Comparison of ENCODE assay signal across 9 mouse cellular contexts in the genomic region with DNA sequence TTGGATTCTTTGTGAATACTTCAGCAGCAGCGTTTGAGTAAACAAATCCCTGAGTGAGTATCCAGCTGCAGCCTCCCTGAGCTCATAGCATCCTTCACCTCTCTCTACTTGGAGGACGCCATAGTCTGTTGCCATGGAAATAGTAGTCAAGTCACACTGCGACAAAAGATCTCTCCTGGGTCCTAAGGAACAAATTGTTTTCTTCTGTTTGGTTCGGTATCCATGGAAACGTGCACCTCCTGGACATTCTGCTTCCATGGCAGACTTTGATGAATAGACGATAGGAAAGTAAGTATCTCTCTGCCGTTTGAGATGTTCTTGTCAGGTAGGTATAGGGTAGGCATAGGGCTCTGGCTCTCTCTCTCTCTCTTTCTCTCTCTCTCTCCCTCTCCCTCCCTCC.
DNase-seq lines count a peak whose midpoint lies in the region; ATAC-seq and TF ChIP-seq lines count a peak whose summit lies in the region.
"Had no signal": no experiment of that assay in that cellular context is flagged by ENCODE, and none has a peak within 500 bp of the region (broad histone marks: within the 10 kb centered on the region; RNA-seq: fewer than 3 reads in every experiment).

No protein-coding gene starts in this region.

- ATAC-seq in intestine, embryonic 14.5 days (replicated peaks; ENCODE audit: low FRiP score, low TSS enrichment, low read depth), result no peak
- no peak for ATAC-seq in intestine, embryonic 16.5 days
- ATAC-seq in midbrain, embryonic 16.5 days, result peak; percentile 71

- WGBS in intestine, embryonic 14.5 days, result 37% methylated on average over 7 of the region's 7 CpGs
- 38% methylated on average over 7 of the region's 7 CpGs for WGBS in intestine, embryonic 16.5 days
- WGBS in hindbrain, embryonic 10.5 days, result 31% methylated on average over 7 of the region's 7 CpGs
- WGBS in midbrain, embryonic 16.5 days, result 7% methylated on average over 7 of the region's 7 CpGs

- H3K9me3 ChIP-seq in intestine, embryonic 14.5 days (ENCODE audit: control insufficient read depth, low read length), result no peaks in the 10 kb centered on the region
- no peaks in the 10 kb centered on the region for H3K9me3 ChIP-seq in intestine, embryonic 16.5 days (ENCODE audit: control insufficient read depth, low read length)
- H3K9me3 ChIP-seq in hindbrain, embryonic 10.5 days, result no peaks in the 10 kb centered on the region
- H3K9me3 ChIP-seq in midbrain, embryonic 16.5 days (replicated peaks; ENCODE audit: control insufficient read depth, low read length, poor library complexity, severe bottlenecking), result no peaks in the 10 kb centered on the region

- no peaks in the 10 kb centered on the region for H3K36me3 ChIP-seq in intestine, embryonic 14.5 days (ENCODE audit: control insufficient read depth, insufficient read depth, low read length)
- no peaks in the 10 kb centered on the region for H3K36me3 ChIP-seq in intestine, embryonic 16.5 days (ENCODE audit: control insufficient read depth, insufficient read depth, low read length)
- no peaks in the 10 kb centered on the region for H3K36me3 ChIP-seq in hindbrain, embryonic 10.5 days
- H3K36me3 ChIP-seq in midbrain, embryonic 16.5 days (ENCODE audit: control insufficient read depth, insufficient read depth, low read length), result no peaks in the 10 kb centered on the region

- H3K27ac ChIP-seq in intestine, embryonic 14.5 days (ENCODE audit: low read depth), result peak overlapping the region; percentile 83
- H3K27ac ChIP-seq in intestine, embryonic 16.5 days (ENCODE audit: low read length), result no peak overlapping the region
- H3K27ac ChIP-seq in hindbrain, embryonic 10.5 days, result no peak overlapping the region
- H3K27ac ChIP-seq in midbrain, embryonic 16.5 days (ENCODE audit: low read length), result peak overlapping the region; percentile 57

- no peak overlapping the region for H3K4me3 ChIP-seq in intestine, embryonic 14.5 days (ENCODE audit: low read depth, low read length)
- no peak overlapping the region for H3K4me3 ChIP-seq in intestine, embryonic 16.5 days (ENCODE audit: low read length)
- H3K4me3 ChIP-seq in hindbrain, embryonic 10.5 days, result no peak overlapping the region
- no peak overlapping the region for H3K4me3 ChIP-seq in midbrain, embryonic 16.5 days (ENCODE audit: low read depth, low read length)

- no peak for DNase-seq in intestine, embryonic 14.5 days (ENCODE audit: low spot score)
- DNase-seq in brain, embryonic 14.5 days (ENCODE audit: low read depth), result peak; percentile 95
- peak; percentile 32 for DNase-seq in hindbrain, embryonic 10.5 days (ENCODE audit: low spot score)
- no peak for DNase-seq in urinary bladder, postnatal 10 days (ENCODE audit: low spot score)
- no peak for DNase-seq in heart, postnatal 10 days
- DNase-seq in cerebellum, postnatal 4 days (ENCODE audit: low spot score in 2 of 2), result no peak
- DNase-seq: liver had no signal

- TF ChIP-seq CTCF in brain, embryonic 14.5 days (IDR thresholded peaks at IDR 0.05; ENCODE audit: borderline replicate concordance, extremely low read depth, insufficient read depth, insufficient read length), result no peak

- no peaks in the 10 kb centered on the region for H3K27me3 ChIP-seq in intestine, embryonic 14.5 days (replicated peaks; ENCODE audit: control insufficient read depth, insufficient read depth, low read length)
- no peaks in the 10 kb centered on the region for H3K27me3 ChIP-seq in intestine, embryonic 16.5 days (replicated peaks; ENCODE audit: control insufficient read depth, insufficient read depth, low read length)
- peaks cover 4% of the 10 kb centered on the region; the same call in 1 of the 2 replicates for H3K27me3 ChIP-seq in hindbrain, embryonic 10.5 days (ENCODE audit: insufficient read depth, poor library complexity, severe bottlenecking)
- no peaks in the 10 kb centered on the region for H3K27me3 ChIP-seq in midbrain, embryonic 16.5 days (ENCODE audit: control insufficient read depth, insufficient read depth, low read depth, low read length)

- intact Hi-C loops in heart, postnatal 10 days (cut with DNase I), result no loop called here

- TF ChIP-seq POLR2A in brain, embryonic 14.5 days (IDR thresholded peaks at IDR 0.05; ENCODE audit: borderline replicate concordance, extremely low read depth, insufficient read depth, insufficient read length, poor library complexity, severe bottlenecking), result no peak

- peaks cover 11% of the 10 kb centered on the region for H3K4me1 ChIP-seq in intestine, embryonic 14.5 days (replicated peaks; ENCODE audit: control insufficient read depth, insufficient read depth, low read length)
- H3K4me1 ChIP-seq in intestine, embryonic 16.5 days (ENCODE audit: control insufficient read depth, insufficient read depth, low read length), result no peaks in the 10 kb centered on the region
- peaks cover 32% of the 10 kb centered on the region for H3K4me1 ChIP-seq in hindbrain, embryonic 10.5 days (replicated peaks)
- peaks cover 42% of the 10 kb centered on the region for H3K4me1 ChIP-seq in midbrain, embryonic 16.5 days (ENCODE audit: control insufficient read depth, insufficient read depth, low read length)

- no peak overlapping the region for H3K9ac ChIP-seq in intestine, embryonic 14.5 days (ENCODE audit: low read length)
- H3K9ac ChIP-seq in intestine, embryonic 16.5 days (ENCODE audit: low read depth, low read length), result no peak overlapping the region
- H3K9ac ChIP-seq in midbrain, embryonic 16.5 days (ENCODE audit: low read depth, low read length), result no peak overlapping the region

- no peak overlapping the region for H3K4me2 ChIP-seq in intestine, embryonic 14.5 days (ENCODE audit: low read length)
- no peak overlapping the region for H3K4me2 ChIP-seq in intestine, embryonic 16.5 days (ENCODE audit: low read depth, low read length)
- peak overlapping the region; percentile 37 for H3K4me2 ChIP-seq in midbrain, embryonic 16.5 days (ENCODE audit: low read length)

Comparison
In these comparisons a context has a peak if more than half of its experiments do, and no peak if none do; other contexts are left out.
1. H3K27ac ChIP-seq: peak in intestine, embryonic 14.5 days (single experiment) and midbrain, embryonic 16.5 days (single experiment); none in intestine, embryonic 16.5 days (single experiment) and hindbrain, embryonic 10.5 days (single experiment).
2. DNase-seq: peak in brain, embryonic 14.5 days (single experiment) and hindbrain, embryonic 10.5 days (single experiment); none in intestine, embryonic 14.5 days (single experiment), urinary bladder, postnatal 10 days (single experiment), heart, postnatal 10 days (0 of 2) and cerebellum, postnatal 4 days (0 of 2).